Mouse (Mus musculus) MEL (cell line): Measurements from ENCODE around the gene Tgfbr3.

Source experiments
- BHLHE40 ChIP-seq: IDR thresholded peaks from 2 replicates; pipeline ENCODE4 v1.6.1; 2012; ENCODE audit warnings: low read depth, mild to moderate bottlenecking, inconsistent platforms, low read length, improper control_type of control experiment, borderline replicate concordance
- CTCF ChIP-seq, 3 experiments: IDR thresholded peaks in 2 of 3; conservative IDR thresholded peaks in 1 of 3; 2 replicates each; pipeline ENCODE4 v1.5.1; 2011 to 2012; ENCODE audit warnings: low read length in 3 of 3, low read depth in 2 of 3, mild to moderate bottlenecking in 2 of 3, improper control_type of control experiment in 1 of 3, inconsistent platforms in 1 of 3, mixed read lengths in 1 of 3, moderate library complexity in 1 of 3; ENCODE audit not compliant: control insufficient read depth in 1 of 3, insufficient read depth in 1 of 3, poor library complexity in 1 of 3, severe bottlenecking in 1 of 3
- E2F4 ChIP-seq: IDR thresholded peaks from 2 replicates; pipeline ENCODE4 v1.6.1; 2011; ENCODE audit warnings: low read depth, low read length, improper control_type of control experiment, borderline replicate concordance
- MAFK ChIP-seq: IDR thresholded peaks from 2 replicates; pipeline ENCODE4 v1.6.1; 2011; ENCODE audit warnings: low read depth, mild to moderate bottlenecking, low read length, improper control_type of control experiment, borderline replicate concordance
- POLR2A ChIP-seq, 2 experiments: IDR thresholded peaks; 2 replicates each; pipeline ENCODE4 v1.6.1; 2011 to 2012; ENCODE audit warnings: low read length in 2 of 2, mild to moderate bottlenecking in 2 of 2, control low read depth in 1 of 2, improper control_type of control experiment in 1 of 2, low read depth in 1 of 2, moderate library complexity in 1 of 2; ENCODE audit not compliant: control insufficient read depth in 1 of 2, insufficient read depth in 1 of 2, poor library complexity in 1 of 2
- TAL1 ChIP-seq: IDR thresholded peaks from 2 replicates; pipeline ENCODE4 v1.6.1; 2012; ENCODE audit warnings: mild to moderate bottlenecking, inconsistent platforms, low read length, moderate library complexity, mixed read lengths
- ZKSCAN1 ChIP-seq: IDR thresholded peaks from 2 replicates; pipeline ENCODE4 v1.6.1; 2012; ENCODE audit warnings: low read depth, mild to moderate bottlenecking, inconsistent platforms, low read length, improper control_type of control experiment, moderate library complexity

GRCm38 (mm10) chr5:107221892-107222669 is 67.3 kb downstream of the Tgfbr3 start:
- TF ChIP-seq ZKSCAN1 (no peak), CTCF (IDR thresholded peaks at IDR 0.05 in 2 of 3, conservative IDR thresholded peaks at IDR 0.05 in 1 of 3; ENCODE audit: control insufficient read depth in 1 of 3, insufficient read depth in 1 of 3, low read depth in 2 of 3, low read length in 3 of 3, poor library complexity in 1 of 3, severe bottlenecking in 1 of 3) (no peak), POLR2A (IDR thresholded peaks at IDR 0.05; ENCODE audit: control insufficient read depth in 1 of 2, insufficient read depth in 1 of 2, low read depth in 1 of 2, low read length in 2 of 2, poor library complexity in 1 of 2) (no peak), BHLHE40 (no peak), E2F4 (no peak), MAFK (no peak), TAL1 (no peak)
